10 mouse cellular contexts compared by ENCODE assay signal in the genomic region with DNA sequence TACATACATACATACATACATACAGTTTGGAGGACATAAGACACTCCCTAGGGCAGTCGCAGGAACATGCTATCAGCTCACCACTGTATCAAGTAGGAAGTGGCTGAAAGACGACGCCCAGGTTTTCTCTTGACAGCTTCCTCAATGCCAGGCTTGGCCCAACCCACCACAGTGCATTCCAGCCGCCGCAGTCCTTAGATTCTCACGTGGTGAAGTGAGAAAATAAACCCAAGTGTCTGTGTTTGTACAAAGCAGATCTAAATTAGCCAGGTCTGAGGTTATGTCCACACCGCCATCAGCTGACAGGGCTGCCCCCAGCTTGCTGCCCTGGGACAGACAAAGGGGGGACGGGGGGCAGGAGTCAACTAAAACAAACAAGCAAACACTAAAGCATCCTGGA.
DNase-seq lines count a peak whose midpoint lies in the region; ATAC-seq lines count a peak whose summit lies in the region.
"Had no signal": no experiment of that assay in that cellular context is flagged by ENCODE, and none has a peak within 500 bp of the region (broad histone marks: within the 10 kb centered on the region; RNA-seq: fewer than 3 reads in every experiment).

No protein-coding gene starts in this region.

- ATAC-seq in megakaryocyte progenitor cell, adult 5-6 weeks (replicated peaks; ENCODE audit: poor library complexity) = peak; percentile 93

- peak overlapping the region; percentile 19; the same call in 1 of the 2 replicates for H3K4me3 ChIP-seq in heart, embryonic 10.5 days
- H3K4me3 ChIP-seq: hindbrain, embryonic 15.5 days had no signal

- DNase-seq in heart, embryonic 10.5 days (ENCODE audit: low spot score) = peak; percentile 81
- no peak for DNase-seq in heart, postnatal 36 days
- DNase-seq in embryo, embryonic 10.5 days (ENCODE audit: low spot score) = peak; percentile 69
- peak; percentile 24 for DNase-seq in kidney, postnatal 10 days
- DNase-seq in gastrocnemius, adult 18-20 months (ENCODE audit: low spot score) = no peak
- DNase-seq in gastrocnemius, postnatal 14 days = no peak
- no peak for DNase-seq in adrenal gland, adult (ENCODE audit: inconsistent age in 2 of 2, low spot score in 1 of 2)

- H3K4me1 ChIP-seq in heart, embryonic 10.5 days = peaks cover 28% of the 10 kb centered on the region
- H3K4me1 ChIP-seq: hindbrain, embryonic 15.5 days had no signal

- H3K27me3 ChIP-seq in heart, embryonic 10.5 days (ENCODE audit: insufficient read depth, poor library complexity, severe bottlenecking) = no peaks in the 10 kb centered on the region
- H3K27me3 ChIP-seq: hindbrain, embryonic 15.5 days had no signal

- intact Hi-C loops in heart, postnatal 36 days (cut with DNase I) = no loop called here
- intact Hi-C loops in gastrocnemius, postnatal 14 days (cut with DNase I; ENCODE audit: low total_unique reads) = no loop called here

- 8% methylated on average over 8 of the region's 8 CpGs for WGBS in heart, embryonic 10.5 days

- H3K36me3 ChIP-seq in heart, embryonic 10.5 days = no peaks in the 10 kb centered on the region
- H3K36me3 ChIP-seq: hindbrain, embryonic 15.5 days had no signal

- no peaks in the 10 kb centered on the region for H3K9me3 ChIP-seq in heart, embryonic 10.5 days
- H3K9me3 ChIP-seq: hindbrain, embryonic 15.5 days had no signal

- H3K27ac ChIP-seq in heart, embryonic 10.5 days = peak overlapping the region; percentile 6
- H3K27ac ChIP-seq: hindbrain, embryonic 15.5 days; macrophage had no signal

Comparison
In these comparisons a context has a peak if more than half of its experiments do, and no peak if none do; other contexts are left out.
1. DNase-seq: peak in heart, embryonic 10.5 days (single experiment), embryo, embryonic 10.5 days (single experiment) and kidney, postnatal 10 days (single experiment); none in heart, postnatal 36 days (0 of 2), gastrocnemius, adult 18-20 months (single experiment), gastrocnemius, postnatal 14 days (single experiment) and adrenal gland, adult (0 of 2).